Mouse (Mus musculus) lung, adult 2 months (tissue): ENCODE data around the gene Ccdc188.

Experiments used
- CTCF ChIP-seq: fragments of 200-500 bp; IDR thresholded peaks from 2 replicates; pipeline ENCODE4 v1.5.1; 2011; ENCODE audit warnings: mild to moderate bottlenecking, low read length, control low read depth; ENCODE audit not compliant: insufficient read depth
- POLR2A ChIP-seq: fragments of 200-500 bp; IDR thresholded peaks from 2 replicates; pipeline ENCODE4 v1.6.1; 2011; ENCODE audit warnings: low read depth, mild to moderate bottlenecking, control low read depth, low read length, borderline replicate concordance; ENCODE audit errors: extremely low read depth

DNA sequence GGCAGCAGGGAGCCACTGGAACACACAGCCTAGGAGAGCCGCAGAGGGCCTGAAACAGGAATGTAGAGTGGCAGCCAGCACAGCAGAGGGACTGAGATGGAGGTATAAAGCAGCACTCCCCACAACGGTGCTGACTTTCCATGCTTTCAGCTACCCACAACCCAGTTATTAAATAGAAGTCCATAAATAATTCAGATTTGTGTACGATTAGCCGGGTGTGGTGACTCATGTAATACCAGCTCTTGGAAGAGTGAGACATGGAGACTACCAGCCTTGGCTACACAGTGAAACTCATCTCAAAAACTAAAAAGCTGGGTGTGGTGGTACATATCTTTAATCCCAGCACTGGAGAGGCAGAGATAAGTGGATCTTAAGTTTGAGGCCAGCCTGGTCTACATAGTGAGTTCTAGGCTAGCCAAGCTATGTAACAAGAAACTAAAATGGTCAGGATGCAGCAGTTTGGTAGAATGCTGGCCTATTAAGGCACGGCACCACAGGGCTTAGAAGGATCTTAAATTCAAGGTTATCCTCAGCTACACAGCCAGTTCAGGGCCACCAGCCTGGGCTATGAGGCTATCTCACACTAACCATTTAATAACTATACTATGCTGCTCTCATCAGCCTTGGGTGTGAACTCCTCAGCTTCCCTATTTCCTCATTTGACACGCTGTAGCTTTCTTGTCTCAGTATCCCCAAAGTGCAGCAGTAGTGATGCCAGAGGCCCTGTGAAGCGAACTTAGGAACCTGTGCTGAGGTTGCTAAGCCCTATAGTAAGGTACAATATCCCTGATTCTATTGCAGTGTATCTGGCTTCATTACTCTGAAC is 19.2 kb downstream of the Ccdc188 start:
- TF ChIP-seq CTCF (no peak), POLR2A (no peak)
